Mouse (Mus musculus) E14TG2a.4 (cell line): ENCODE data around the gene Tspan3.
A peak's percentile ranks its signal among the peaks of the same experiment; 100 is the strongest.

ENCODE experiments used
- H3K27me3 ChIP-seq: 2 replicates; pipeline ENCODE4 v1.6.1; 2014; ENCODE audit warnings: low read length, control low read depth; ENCODE audit not compliant: insufficient read depth
- H3K36me3 ChIP-seq: 2 replicates; pipeline ENCODE4 v1.6.1; 2014; ENCODE audit warnings: low read length, control low read depth; ENCODE audit not compliant: insufficient read depth
- H3K4me1 ChIP-seq: replicated peaks from 2 replicates; pipeline ENCODE4 v1.6.1; 2014; ENCODE audit warnings: low read depth, low read length, control low read depth
- H3K4me3 ChIP-seq: replicated peaks from 2 replicates; pipeline ENCODE4 v1.5.1; 2014; ENCODE audit warnings: mild to moderate bottlenecking, low read length
- H3K9me3 ChIP-seq: 2 replicates; pipeline ENCODE4 v1.6.1; 2014; ENCODE audit warnings: low read length, control low read depth
- CTCF ChIP-seq: conservative IDR thresholded peaks from 2 replicates; pipeline ENCODE4 v1.5.1; 2014; ENCODE audit warnings: low read length
- NANOG ChIP-seq: IDR thresholded peaks from 2 replicates; pipeline ENCODE4 v1.6.1; 2014; ENCODE audit warnings: borderline replicate concordance, low read length, mixed read lengths
- POU5F1 ChIP-seq: IDR thresholded peaks from 2 replicates; pipeline ENCODE4 v1.6.1; 2014; ENCODE audit warnings: low read length, borderline replicate concordance

The Tspan3 gene

GRCm38 (mm10) chr9:56107527-56107926, 57.8 kb downstream of the Tspan3 start:
- H3K36me3 ChIP-seq: no peaks in the 10 kb centered on the region
- peaks cover 46% of the 10 kb centered on the region for H3K4me1 ChIP-seq
- 0 out of 2 replicates have a peak, but pooled peaks cover 3% of the 10 kb centered on the region for H3K27me3 ChIP-seq
- H3K9me3 ChIP-seq: no peaks in the 10 kb centered on the region
- TF ChIP-seq NANOG: no peak
- TF ChIP-seq CTCF: no peak
- TF ChIP-seq POU5F1: no peak
- no peak overlapping the region for H3K4me3 ChIP-seq

GRCm38 (mm10) chr9:56106274-56107072, 58.8 kb downstream of the Tspan3 start:
- no peak for TF ChIP-seq POU5F1
- TF ChIP-seq NANOG: no peak
- no peak for TF ChIP-seq CTCF
- Histone ChIP-seq H3K4me3 (no peak overlapping the region), H3K27me3 (0 out of 2 replicates have a peak, but pooled peaks cover 3% of the 10 kb centered on the region)

GRCm38 (mm10) chr9:56104921-56105320, 60.4 kb downstream of the Tspan3 start:
- no peaks in the 10 kb centered on the region for H3K27me3 ChIP-seq
- TF ChIP-seq POU5F1 (no peak), CTCF (no peak)
- H3K36me3 ChIP-seq: no peaks in the 10 kb centered on the region
- H3K4me3 ChIP-seq: no peak overlapping the region
- peaks cover 46% of the 10 kb centered on the region for H3K4me1 ChIP-seq
- no peaks in the 10 kb centered on the region for H3K9me3 ChIP-seq

More at GRCm38 (mm10) chr9:56106274-56107072, 58.8 kb downstream of the Tspan3 start:
- H3K36me3 ChIP-seq: no peaks in the 10 kb centered on the region
- H3K4me1 ChIP-seq: peaks cover 46% of the 10 kb centered on the region
- H3K9me3 ChIP-seq: no peaks in the 10 kb centered on the region

- Histone ChIP-seq H3K4me3 (no peak overlapping the region), H3K4me1 (peaks cover 22% of the 10 kb centered on the region), H3K36me3 (no peaks in the 10 kb centered on the region), H3K27me3 (0 out of 2 replicates have a peak, but pooled peaks cover 4% of the 10 kb centered on the region), H3K9me3 (no peaks in the 10 kb centered on the region)
- TF ChIP-seq CTCF: no peak
- no peak for TF ChIP-seq NANOG
- no peak for TF ChIP-seq POU5F1
These were observed 64.3 kb downstream of the Tspan3 start for GRCm38 (mm10) chr9:56101022-56101421.

- H3K4me3 ChIP-seq: no peak overlapping the region
- H3K4me1 ChIP-seq: peaks cover 21% of the 10 kb centered on the region
- TF ChIP-seq POU5F1 (no peak), CTCF (no peak), NANOG (no peak)
- 0 out of 2 replicates have a peak, but pooled peaks cover 4% of the 10 kb centered on the region for H3K27me3 ChIP-seq
- H3K36me3 ChIP-seq: no peaks in the 10 kb centered on the region
- H3K9me3 ChIP-seq: no peaks in the 10 kb centered on the region
These were observed 65.2 kb downstream of the Tspan3 start for GRCm38 (mm10) chr9:56100041-56100522.

GRCm38 (mm10) chr9:56097584-56098298, 67.5 kb downstream of the Tspan3 start:
- H3K4me3 ChIP-seq: no peak overlapping the region
- H3K9me3 ChIP-seq: no peaks in the 10 kb centered on the region
- TF ChIP-seq NANOG (no peak), POU5F1 (no peak), CTCF (no peak)
- H3K4me1 ChIP-seq: 0 out of 2 replicates have a peak, but pooled peaks cover under 1% of the 10 kb centered on the region
- peaks cover 4% of the 10 kb centered on the region; the same call in 1 of the 2 replicates for H3K27me3 ChIP-seq
- H3K36me3 ChIP-seq: no peaks in the 10 kb centered on the region

- Histone ChIP-seq H3K4me1 (peaks cover 28% of the 10 kb centered on the region), H3K27me3 (peaks cover 16% of the 10 kb centered on the region), H3K36me3 (no peaks in the 10 kb centered on the region), H3K4me3 (no peak overlapping the region), H3K9me3 (no peaks in the 10 kb centered on the region)
- TF ChIP-seq CTCF (peak; percentile 78), POU5F1 (no peak)
These were observed 73.2 kb downstream of the Tspan3 start for GRCm38 (mm10) chr9:56092102-56092501.

- Histone ChIP-seq H3K4me3 (peak overlapping the region; percentile 81), H3K4me1 (peaks cover 28% of the 10 kb centered on the region), H3K36me3 (no peaks in the 10 kb centered on the region), H3K27me3 (peaks cover 27% of the 10 kb centered on the region), H3K9me3 (no peaks in the 10 kb centered on the region)
- TF ChIP-seq NANOG (no peak), POU5F1 (no peak), CTCF (no peak)
These were observed 74.6 kb downstream of the Tspan3 start for GRCm38 (mm10) chr9:56090546-56091225.
